Mouse (Mus musculus) ES-Bruce4 (cell line): ENCODE measurements at regions not wholly inside any gene's neighbourhood (a gene's known extent, or its start where the extent isn't known, plus 50 kb on each side); places are given as distances from the start of the nearest gene placed in this dataset.

ENCODE experiments used
- CTCF ChIP-seq: IDR thresholded peaks from one replicate; pipeline ENCODE4 v1.8.1; 2011; ENCODE audit warnings: low read depth, low read length
- EP300 ChIP-seq: IDR thresholded peaks from 2 replicates; pipeline ENCODE4 v1.6.1; 2011; ENCODE audit warnings: low read depth, low read length; ENCODE audit not compliant: insufficient read depth
- POLR2A ChIP-seq: IDR thresholded peaks from one replicate; pipeline ENCODE4 v1.8.1; 2011; ENCODE audit warnings: low read length; ENCODE audit not compliant: insufficient read depth

- TF ChIP-seq CTCF = no peak
- TF ChIP-seq POLR2A = no peak
- TF ChIP-seq EP300 = no peak
These were observed 439.7 kb upstream of the Pom121l12 start for GRCm38 (mm10) chr11:14159366-14159765.
